Mouse (Mus musculus) intestine, embryonic 16.5 days (tissue): Measurements from ENCODE around the gene Thrb. TPM values are rescaled to one million over a fixed set of nuclear protein-coding genes. Genes with fewer than 3 reads are reported as not detected.

Experiments used
- ATAC-seq: fragments of 200-750 bp; cut with Nextera tagmentation; 2 replicates; pipeline ENCODE4 v1.8.0; 2017; ENCODE audit warnings: moderate TSS enrichment, moderate library complexity
- H3K27ac ChIP-seq: fragments of 300-500 bp; sonication (generic); 2 replicates; pipeline ENCODE4 v1.5.1; 2014; ENCODE audit warnings: mild to moderate bottlenecking, low read length
- H3K27me3 ChIP-seq: fragments of 300-500 bp; sonication (generic); replicated peaks from 2 replicates; pipeline ENCODE4 v1.6.1; 2014; ENCODE audit warnings: low read length, control low read depth, mixed read lengths; ENCODE audit not compliant: control insufficient read depth, insufficient read depth
- H3K36me3 ChIP-seq: fragments of 300-500 bp; sonication (generic); 2 replicates; pipeline ENCODE4 v1.6.1; 2014; ENCODE audit warnings: low read length, control low read depth; ENCODE audit not compliant: control insufficient read depth, insufficient read depth
- H3K4me1 ChIP-seq: fragments of 300-500 bp; sonication (generic); 2 replicates; pipeline ENCODE4 v1.6.1; 2014; ENCODE audit warnings: low read length, control low read depth, mixed read lengths; ENCODE audit not compliant: control insufficient read depth, insufficient read depth
- H3K4me2 ChIP-seq: fragments of 300-500 bp; sonication (generic); 2 replicates; pipeline ENCODE4 v1.6.1; 2014; ENCODE audit warnings: low read depth, low read length, control low read depth
- H3K4me3 ChIP-seq: fragments of 300-500 bp; sonication (generic); 2 replicates; pipeline ENCODE4 v1.5.1; 2014; ENCODE audit warnings: mild to moderate bottlenecking, low read length
- H3K9ac ChIP-seq: fragments of 300-500 bp; sonication (generic); 2 replicates; pipeline ENCODE4 v1.6.1; 2014; ENCODE audit warnings: low read depth, low read length
- H3K9me3 ChIP-seq: fragments of 300-500 bp; sonication (generic); 2 replicates; pipeline ENCODE4 v1.6.1; 2016; ENCODE audit warnings: low read length, control low read depth; ENCODE audit not compliant: control insufficient read depth
- WGBS: fragments of 180-500 bp; shearing (Covaris S2); extraction: QIAGEN DNeasy Blood & Tissue Kit; methylation state at CpG from one replicate; pipeline ENCODE4 v1.1.7; 2014; 5-methylcytosine and 5-hydroxymethylcytosine counted together
- polyA plus RNA-seq: library from polyadenylated mRNA; unstranded; fragments of >200 nt; fragmentation: Nextera tagmentation; extraction: Ambion mirVana; gene quantifications from 2 replicates; pipeline ENCODE4 v1.2.1, GENCODE M21; 2015

Gene Thrb
- polyA plus RNA-seq, 1 experiment from 2014 or later = 6.0 TPM

DNA sequence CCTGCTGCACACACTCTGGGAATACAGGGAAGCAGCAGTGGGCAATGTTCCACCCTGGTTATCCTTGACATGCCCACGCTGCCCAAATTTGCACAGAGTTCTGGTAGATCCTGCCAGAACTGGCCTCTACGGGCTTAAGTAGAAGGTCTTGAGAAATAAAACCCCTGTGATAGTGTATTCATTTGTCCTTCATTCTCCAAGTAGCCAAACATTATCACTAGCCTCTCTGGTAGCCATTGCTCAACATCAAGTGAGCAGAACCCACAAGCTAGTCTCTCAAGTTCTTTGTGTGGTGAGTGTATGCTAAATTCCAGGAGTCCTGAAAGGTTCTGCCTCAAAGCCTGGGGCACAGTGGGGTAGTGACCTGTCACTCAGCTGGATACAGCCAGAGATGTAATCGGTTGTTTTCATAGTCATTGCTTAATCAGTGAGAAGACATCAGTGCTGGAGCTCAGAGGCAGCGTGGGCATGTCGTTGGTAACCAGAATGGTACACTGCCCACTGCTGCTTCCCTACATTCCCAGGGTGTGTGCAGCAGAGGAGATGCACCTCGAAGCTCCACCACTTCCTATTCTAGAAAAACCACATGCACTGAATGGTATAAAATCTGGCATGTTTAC is 203.8 kb downstream of the Thrb start:
- Histone ChIP-seq H3K9me3 (no peaks in the 10 kb centered on the region), H3K4me3 (no peak overlapping the region), H3K4me1 (no peaks in the 10 kb centered on the region), H3K27me3 (no peaks in the 10 kb centered on the region), H3K36me3 (no peaks in the 10 kb centered on the region), H3K9ac (no peak overlapping the region), H3K4me2 (no peak overlapping the region), H3K27ac (no peak overlapping the region)
- WGBS = 70% methylated on average over 6 of the region's 6 CpGs
- ATAC-seq = no peak

GRCm38 (mm10) chr14:17868326-17868725 is 208.3 kb downstream of the Thrb start:
- H3K4me1 ChIP-seq = no peaks in the 10 kb centered on the region
- no peaks in the 10 kb centered on the region for H3K36me3 ChIP-seq
- no peak overlapping the region for H3K9ac ChIP-seq
- no peak overlapping the region for H3K4me3 ChIP-seq
- H3K4me2 ChIP-seq = no peak overlapping the region
- no peak for ATAC-seq
- 85% methylated on average over 6 of the region's 6 CpGs for WGBS
- no peaks in the 10 kb centered on the region for H3K9me3 ChIP-seq
- no peaks in the 10 kb centered on the region for H3K27me3 ChIP-seq
- H3K27ac ChIP-seq = no peak overlapping the region

DNA sequence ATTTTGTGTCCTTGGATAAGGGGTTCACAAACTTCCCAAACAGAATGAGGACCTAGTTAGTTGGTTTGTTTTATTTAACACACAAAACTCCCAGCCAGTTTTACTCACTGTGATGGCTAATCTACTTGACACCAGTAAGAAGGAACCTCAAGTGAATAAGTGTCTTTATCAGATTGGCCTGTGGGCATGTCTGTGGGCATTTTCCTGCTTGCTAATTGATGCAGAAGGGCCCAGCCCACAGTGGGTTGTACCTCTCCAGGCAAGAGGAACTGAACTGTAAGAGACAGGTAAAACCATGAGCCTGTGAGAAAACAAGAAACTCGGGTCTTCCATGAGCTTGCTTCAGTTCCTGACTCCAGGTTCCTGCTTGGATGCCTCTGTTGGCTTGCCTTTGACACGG is 215.9 kb downstream of the Thrb start:
- Histone ChIP-seq H3K36me3 (no peaks in the 10 kb centered on the region), H3K4me1 (no peaks in the 10 kb centered on the region), H3K4me2 (no peak overlapping the region), H3K9me3 (no peaks in the 10 kb centered on the region), H3K9ac (no peak overlapping the region), H3K4me3 (no peak overlapping the region), H3K27me3 (no peaks in the 10 kb centered on the region), H3K27ac (no peak overlapping the region)
- no peak for ATAC-seq
- WGBS = 62% methylated on average over 2 of the region's 2 CpGs

DNA sequence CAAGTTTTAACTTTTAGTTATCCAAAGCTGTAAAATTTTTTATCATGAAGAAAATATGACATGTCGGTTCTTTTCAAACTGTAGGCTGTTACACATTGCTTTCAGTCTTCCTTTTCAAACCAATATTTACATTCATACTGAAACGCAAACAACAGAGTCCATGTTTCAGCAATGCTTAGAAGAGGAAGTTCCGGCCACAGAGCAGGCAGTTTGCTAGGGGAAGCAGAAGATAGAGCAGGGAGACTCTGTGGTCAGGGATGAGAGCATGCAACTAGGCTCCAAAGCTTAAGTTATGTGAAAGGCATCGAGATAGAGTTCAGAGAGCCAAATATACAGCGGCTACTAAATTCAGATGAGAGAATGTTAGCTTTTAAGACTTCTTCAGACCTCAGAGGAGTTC is 219.4 kb downstream of the Thrb start:
- no peaks in the 10 kb centered on the region for H3K27me3 ChIP-seq
- H3K4me3 ChIP-seq = no peak overlapping the region
- no peak for ATAC-seq
- WGBS = 83% methylated on average over 5 of the region's 5 CpGs
- H3K27ac ChIP-seq = no peak overlapping the region
- no peaks in the 10 kb centered on the region for H3K4me1 ChIP-seq
- H3K36me3 ChIP-seq = no peaks in the 10 kb centered on the region
- no peaks in the 10 kb centered on the region for H3K9me3 ChIP-seq
- H3K9ac ChIP-seq = no peak overlapping the region
- H3K4me2 ChIP-seq = no peak overlapping the region

- Histone ChIP-seq H3K9me3 (no peaks in the 10 kb centered on the region), H3K36me3 (no peaks in the 10 kb centered on the region), H3K9ac (no peak overlapping the region), H3K27me3 (no peaks in the 10 kb centered on the region), H3K4me2 (no peak overlapping the region), H3K4me1 (no peaks in the 10 kb centered on the region), H3K27ac (no peak overlapping the region), H3K4me3 (no peak overlapping the region)
- no peak for ATAC-seq
- 91% methylated on average over 13 of the region's 13 CpGs for WGBS
Observed at GRCm38 (mm10) chr14:17884884-17885283, 224.8 kb downstream of the Thrb start.

GRCm38 (mm10) chr14:17885320-17885719 is 225.3 kb downstream of the Thrb start:
- Histone ChIP-seq H3K4me1 (no peaks in the 10 kb centered on the region), H3K4me3 (no peak overlapping the region), H3K9ac (no peak overlapping the region), H3K4me2 (no peak overlapping the region), H3K9me3 (no peaks in the 10 kb centered on the region), H3K27me3 (no peaks in the 10 kb centered on the region), H3K27ac (no peak overlapping the region), H3K36me3 (no peaks in the 10 kb centered on the region)
- ATAC-seq = no peak
- 79% methylated on average over 3 of the region's 3 CpGs for WGBS

- Histone ChIP-seq H3K9ac (no peak overlapping the region), H3K4me2 (no peak overlapping the region), H3K4me3 (no peak overlapping the region), H3K27ac (no peak overlapping the region), H3K9me3 (no peaks in the 10 kb centered on the region), H3K27me3 (no peaks in the 10 kb centered on the region), H3K36me3 (no peaks in the 10 kb centered on the region), H3K4me1 (no peaks in the 10 kb centered on the region)
- 83% methylated on average over 1 of the region's 1 CpGs for WGBS
- ATAC-seq = no peak
Observed at GRCm38 (mm10) chr14:17894791-17895190, 234.7 kb downstream of the Thrb start.

DNA sequence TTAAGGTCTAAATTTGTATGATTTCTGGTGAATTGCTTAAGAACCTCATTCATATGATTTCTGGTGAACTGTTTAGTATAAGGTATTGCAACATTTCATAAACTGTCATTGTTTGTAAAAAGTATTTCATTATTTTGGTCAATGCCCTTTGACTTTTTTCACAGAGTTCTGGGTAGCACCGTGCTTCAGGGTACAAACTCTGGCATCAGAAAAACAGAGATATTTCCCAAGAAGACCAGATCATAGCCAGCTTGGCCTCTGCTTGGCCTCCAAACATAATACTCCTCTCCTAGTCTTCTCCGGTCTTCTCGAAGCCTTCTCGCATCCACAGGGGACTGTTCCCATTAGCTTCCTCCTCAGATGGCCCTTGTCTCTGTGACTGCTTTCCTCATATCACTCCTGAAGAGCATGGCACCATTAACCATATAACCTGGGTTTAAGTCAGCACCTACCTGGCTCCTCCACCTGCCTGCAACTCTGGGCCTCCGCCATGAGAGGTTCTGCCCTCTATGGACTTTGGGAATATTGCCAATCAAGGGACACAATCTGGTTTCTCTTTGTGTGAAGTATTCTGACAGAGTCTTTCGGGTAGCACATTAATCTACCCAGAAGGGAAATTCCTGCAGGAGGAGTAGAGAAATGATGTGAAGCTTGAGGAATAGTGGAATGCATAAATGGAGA is 239.8 kb downstream of the Thrb start:
- 92% methylated on average over 6 of the region's 6 CpGs for WGBS

GRCm38 (mm10) chr14:17900414-17900795 is 240.3 kb downstream of the Thrb start:
- no peak overlapping the region for H3K4me3 ChIP-seq
- no peaks in the 10 kb centered on the region for H3K9me3 ChIP-seq
- no peak overlapping the region for H3K9ac ChIP-seq
- H3K4me2 ChIP-seq = no peak overlapping the region
- WGBS = 68% methylated on average over 3 of the region's 3 CpGs
- no peaks in the 10 kb centered on the region for H3K4me1 ChIP-seq
- ATAC-seq = no peak
- no peaks in the 10 kb centered on the region for H3K36me3 ChIP-seq
- H3K27ac ChIP-seq = no peak overlapping the region
- H3K27me3 ChIP-seq = no peaks in the 10 kb centered on the region

More for the DNA sequence above, 239.8 kb downstream of the Thrb start:
- no peaks in the 10 kb centered on the region for H3K36me3 ChIP-seq
- H3K27ac ChIP-seq = no peak overlapping the region
- H3K4me1 ChIP-seq = no peaks in the 10 kb centered on the region
- H3K9ac ChIP-seq = no peak overlapping the region
- no peaks in the 10 kb centered on the region for H3K27me3 ChIP-seq
- H3K4me2 ChIP-seq = no peak overlapping the region
- no peak overlapping the region for H3K4me3 ChIP-seq
- ATAC-seq = no peak
- H3K9me3 ChIP-seq = no peaks in the 10 kb centered on the region

DNA sequence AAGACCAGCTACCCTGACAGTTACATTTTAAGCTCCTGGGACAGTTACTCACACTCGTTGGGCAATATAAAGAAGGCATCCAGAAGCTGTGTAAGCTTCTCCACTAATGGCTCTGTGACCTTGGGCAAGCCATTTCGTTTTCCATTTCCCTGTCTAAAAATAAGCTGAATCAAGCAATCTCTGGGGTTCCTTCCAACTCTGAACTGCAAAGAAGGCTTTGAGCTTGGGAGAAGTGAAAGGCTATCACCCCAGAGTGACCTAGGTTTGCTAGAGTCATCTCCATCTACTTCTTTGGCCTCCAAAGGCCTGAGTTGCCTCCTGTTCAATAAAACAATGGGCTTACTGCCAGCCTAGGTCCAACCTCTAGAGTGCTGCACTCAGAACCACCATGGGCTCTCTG is 242.4 kb downstream of the Thrb start:
- Histone ChIP-seq H3K9me3 (no peaks in the 10 kb centered on the region), H3K27ac (no peak overlapping the region), H3K9ac (no peak overlapping the region), H3K27me3 (no peaks in the 10 kb centered on the region), H3K4me2 (no peak overlapping the region), H3K4me3 (no peak overlapping the region), H3K36me3 (no peaks in the 10 kb centered on the region), H3K4me1 (no peaks in the 10 kb centered on the region)
- no peak for ATAC-seq
- 73% methylated on average over 2 of the region's 2 CpGs for WGBS
